Mouse (Mus musculus): ENCODE data around the gene Plxnb2. TPM values are rescaled to one million over a fixed set of nuclear protein-coding genes. Genes with fewer than 3 reads are reported as not detected.

Gene Plxnb2
- total and polyA plus RNA-seq, 3 experiments = 0.17 to 0.19 TPM; not detected in 1

GRCm38 (mm10) chr15:89125351-89125750 is 55.2 kb downstream of the Plxnb2 start:
- Histone ChIP-seq H3K27ac (ENCODE audit: control insufficient read depth, low read depth, low read length) (no peak overlapping the region), H3K9me3 (replicated peaks; ENCODE audit: insufficient read depth, low read length) (no peaks in the 10 kb centered on the region), H3K27me3 (ENCODE audit: control insufficient read depth in 1 of 2, insufficient read depth in 2 of 2, low read length in 2 of 2) (no peaks in the 10 kb centered on the region), H3K79me2 (ENCODE audit: control insufficient read depth, insufficient read depth, low read length, poor library complexity) (peaks cover 33% of the 10 kb centered on the region), H3K4me3 (ENCODE audit: control insufficient read depth in 1 of 2, insufficient read depth in 1 of 2, low read depth in 2 of 2, low read length in 2 of 2) (no peak overlapping the region), H3K4me1 (ENCODE audit: control insufficient read depth in 1 of 2, insufficient read depth in 2 of 2, low read length in 2 of 2) (peaks cover 0 to 24% of the 10 kb centered on the region in 2 experiments; a peak in 3 of 4 replicates), H3K36me3 (ENCODE audit: control insufficient read depth in 1 of 2, insufficient read depth in 2 of 2, low read length in 2 of 2) (peaks cover 0 to 12% of the 10 kb centered on the region in 2 experiments; a peak in 3 of 4 replicates), H3K9ac (ENCODE audit: control insufficient read depth, low read depth, low read length, poor library complexity, severe bottlenecking) (no peak overlapping the region)
- TF ChIP-seq POLR2A (IDR thresholded peaks at IDR 0.05; ENCODE audit: control insufficient read depth in 1 of 2, insufficient read depth in 1 of 2, low read depth in 1 of 2, low read length in 2 of 2, poor library complexity in 1 of 2) (no peak), RAD21 (IDR thresholded peaks at IDR 0.05; ENCODE audit: low read depth, low read length) (no peak), NRF1 (IDR thresholded peaks at IDR 0.05; ENCODE audit: insufficient read depth, low read depth, low read length, poor library complexity, severe bottlenecking) (no peak), TAL1 (IDR thresholded peaks at IDR 0.05; ENCODE audit: low read length) (no peak), TBP (IDR thresholded peaks at IDR 0.05; ENCODE audit: low read depth, low read length) (no peak), ZNF384 (IDR thresholded peaks at IDR 0.05; ENCODE audit: low read depth, low read length) (no peak), GABPA (IDR thresholded peaks at IDR 0.05; ENCODE audit: low read depth, low read length) (no peak), CTCF (IDR thresholded peaks at IDR 0.05 in 2 of 3, conservative IDR thresholded peaks at IDR 0.05 in 1 of 3; ENCODE audit: control insufficient read depth in 1 of 3, insufficient read depth in 1 of 3, low read depth in 2 of 3, low read length in 3 of 3, poor library complexity in 1 of 3, severe bottlenecking in 1 of 3) (no peak), MEF2A (IDR thresholded peaks at IDR 0.05; ENCODE audit: extremely low read depth, insufficient replicate concordance, low read depth, low read length, poor library complexity, severe bottlenecking) (no peak), CHD2 (IDR thresholded peaks at IDR 0.05; ENCODE audit: low read length) (no peak), HCFC1 (IDR thresholded peaks at IDR 0.05; ENCODE audit: low read depth, low read length) (no peak), MYC (IDR thresholded peaks at IDR 0.05; ENCODE audit: low read depth, low read length) (no peak), UBTF (IDR thresholded peaks at IDR 0.05; ENCODE audit: borderline replicate concordance, insufficient read depth, low read depth, low read length) (no peak), E2F4 (IDR thresholded peaks at IDR 0.05; ENCODE audit: borderline replicate concordance, low read depth, low read length) (no peak)
- DNase-seq (ENCODE audit: low read depth, low spot score) = no peak

GRCm38 (mm10) chr15:89124312-89124711 is 56.3 kb downstream of the Plxnb2 start:
- Histone ChIP-seq H3K27me3 (ENCODE audit: control insufficient read depth in 1 of 2, insufficient read depth in 2 of 2, low read length in 2 of 2) (no peaks in the 10 kb centered on the region), H3K4me1 (ENCODE audit: control insufficient read depth in 1 of 2, insufficient read depth in 2 of 2, low read length in 2 of 2) (peaks cover 0 to 24% of the 10 kb centered on the region in 2 experiments; a peak in 3 of 4 replicates), H3K79me2 (ENCODE audit: control insufficient read depth, insufficient read depth, low read length, poor library complexity) (peaks cover 41% of the 10 kb centered on the region), H3K27ac (ENCODE audit: control insufficient read depth, low read depth, low read length) (no peak overlapping the region), H3K9ac (ENCODE audit: control insufficient read depth, low read depth, low read length, poor library complexity, severe bottlenecking) (no peak overlapping the region), H3K9me3 (replicated peaks; ENCODE audit: insufficient read depth, low read length) (no peaks in the 10 kb centered on the region), H3K4me3 (ENCODE audit: control insufficient read depth in 1 of 2, insufficient read depth in 1 of 2, low read depth in 2 of 2, low read length in 2 of 2) (no peak overlapping the region), H3K36me3 (ENCODE audit: control insufficient read depth in 1 of 2, insufficient read depth in 2 of 2, low read length in 2 of 2) (peaks cover 0 to 14% of the 10 kb centered on the region in 2 experiments; a peak in 3 of 4 replicates)
- DNase-seq (ENCODE audit: low read depth, low spot score) = no peak
- no peak for TF ChIP-seq E2F4 (IDR thresholded peaks at IDR 0.05; ENCODE audit: borderline replicate concordance, low read depth, low read length)
- TF ChIP-seq KAT2A (conservative IDR thresholded peaks at IDR 0.05; ENCODE audit: low read depth, low read length) = no peak
- no peak for TF ChIP-seq BHLHE40 (IDR thresholded peaks at IDR 0.05; ENCODE audit: borderline replicate concordance, low read depth, low read length)

Data from MEL (cell line).